Mouse (Mus musculus) gastrocnemius, postnatal 36 days (tissue): ENCODE data around the gene Adamtsl1. TPM values are rescaled to one million over a fixed set of nuclear protein-coding genes. Genes with fewer than 3 reads are reported as not detected.

Source experiments
- DNase-seq, 2 experiments: peaks; one replicate each; pipeline ENCODE4 v3.0.0; 2022
- intact Hi-C: fragments of 180-260 bp; cut with DNase I; formaldehyde crosslinking; loops from one replicate; pipeline ENCODE4 v1.15.1; 2025
- total RNA-seq, 2 experiments: library from RNA; stranded (reverse); gene quantifications; 2 replicates each; pipeline ENCODE4 v1.2.3; 2021

The Adamtsl1 gene
- total RNA-seq, 2 experiments from 2014 or later, result 3.8 to 4.2 TPM

DNA sequence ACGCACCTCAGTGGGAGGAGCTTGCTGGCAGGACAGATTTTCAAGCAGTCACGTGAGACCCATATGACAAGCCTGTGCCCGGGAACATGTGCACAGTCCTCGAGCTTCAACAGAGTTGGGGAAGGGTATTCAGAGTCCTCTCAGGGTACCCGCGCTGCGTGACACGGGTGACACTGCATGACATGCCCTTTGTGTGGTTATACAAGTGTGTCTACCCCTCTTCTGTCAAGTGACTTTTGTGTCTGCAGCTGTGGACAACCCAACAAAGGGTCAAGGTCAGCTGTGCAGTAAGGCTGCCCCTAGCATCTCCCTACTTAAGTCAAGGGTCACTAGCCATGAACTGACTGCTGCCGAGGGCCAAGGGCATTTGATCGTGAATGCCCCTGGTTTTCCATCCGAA is 912.6 kb downstream of the Adamtsl1 start:
- intact Hi-C loops, result no loop called here
- DNase-seq, result no peak

DNA sequence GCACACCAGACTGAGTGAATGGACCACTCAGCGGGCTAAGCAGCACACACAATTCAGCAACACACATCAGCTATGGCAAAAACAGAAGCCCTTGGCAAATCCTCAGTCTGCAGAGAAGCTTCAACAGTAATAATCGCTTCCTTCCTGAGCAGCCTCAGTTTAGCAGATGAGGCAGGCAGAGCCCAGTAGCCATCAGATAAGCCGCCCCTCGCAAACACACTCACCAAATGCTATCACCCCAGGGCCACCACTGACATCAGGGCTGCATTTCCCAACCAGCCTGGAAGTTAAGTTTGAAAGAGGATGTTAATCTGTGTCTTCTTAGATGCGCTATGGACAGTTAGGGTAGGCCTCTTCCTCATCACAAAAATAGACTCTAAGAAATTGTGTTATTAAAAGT is 913.3 kb downstream of the Adamtsl1 start:
- intact Hi-C loops, result no loop called here
- DNase-seq, result no peak

DNA sequence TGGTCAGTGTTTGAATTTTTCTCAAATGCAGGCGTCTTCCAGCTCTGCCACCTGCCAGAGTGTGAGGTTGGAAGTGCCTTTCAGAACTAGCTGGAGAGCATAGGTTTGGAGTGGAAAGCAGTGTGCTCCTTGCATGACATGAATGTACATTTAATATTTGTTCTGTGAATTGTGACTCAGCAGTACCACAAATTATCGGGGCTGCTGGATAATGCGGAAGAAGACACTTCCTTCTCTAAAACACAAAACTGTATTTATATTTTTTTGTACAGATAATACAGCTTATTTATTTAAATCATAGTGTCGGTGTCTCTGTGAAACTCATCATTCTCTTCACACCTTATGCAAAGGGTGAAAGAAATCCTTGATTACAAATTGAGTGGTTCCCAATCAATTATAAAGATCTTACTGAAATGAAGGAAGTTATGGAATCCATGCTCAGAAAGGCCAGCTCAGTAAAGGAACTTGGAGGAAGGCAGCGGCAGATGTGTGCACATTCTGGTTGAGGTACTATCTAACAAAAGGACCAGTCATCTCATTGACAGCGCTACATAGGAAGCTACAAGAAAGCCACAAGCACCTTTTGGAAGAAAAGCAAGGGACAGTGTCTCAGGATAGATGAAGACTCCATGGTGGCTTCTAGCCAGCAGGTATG is 914.2 kb downstream of the Adamtsl1 start:
- intact Hi-C loops, result no loop called here
- DNase-seq, result no peak

DNA sequence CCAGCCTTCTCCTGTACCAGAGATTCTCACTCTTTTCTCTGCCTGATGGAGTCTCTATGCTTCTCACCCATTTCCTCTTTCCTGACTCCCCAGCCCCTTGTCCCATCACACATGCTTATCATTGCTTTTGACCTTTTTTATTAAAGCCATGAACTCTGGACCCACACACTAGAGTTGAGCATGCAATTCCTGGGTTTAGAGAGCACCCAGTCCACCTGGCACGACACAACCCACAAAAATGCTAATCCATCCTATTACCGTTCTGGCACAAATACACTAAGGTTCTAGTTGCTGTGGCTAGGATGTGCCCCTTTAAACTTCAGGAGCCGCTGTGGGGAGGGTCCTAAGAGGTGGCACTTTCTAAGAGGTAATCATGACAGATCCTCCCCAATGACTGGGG is 921.7 kb downstream of the Adamtsl1 start:
- no peak for DNase-seq
- intact Hi-C loops, result no loop called here

DNA sequence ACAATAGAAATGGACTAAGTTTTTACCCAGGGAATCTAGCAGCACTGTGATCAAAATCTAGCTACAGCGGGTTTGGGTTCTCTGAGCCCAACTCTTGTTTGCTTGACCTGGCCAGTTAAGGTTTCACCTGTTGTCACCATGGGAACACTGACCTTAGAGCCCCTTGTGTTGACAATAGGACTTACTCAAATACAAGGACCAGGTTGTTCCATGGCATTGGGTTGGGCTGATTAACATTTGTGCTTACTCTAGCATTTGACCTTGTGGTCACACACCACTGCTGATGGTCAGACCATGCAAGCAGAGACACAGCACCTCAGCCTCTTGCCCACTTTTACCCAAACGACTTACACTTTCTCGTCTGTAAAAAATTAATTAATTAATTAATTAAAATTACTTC is 922.4 kb downstream of the Adamtsl1 start:
- DNase-seq, result no peak
- intact Hi-C loops, result no loop called here

DNA sequence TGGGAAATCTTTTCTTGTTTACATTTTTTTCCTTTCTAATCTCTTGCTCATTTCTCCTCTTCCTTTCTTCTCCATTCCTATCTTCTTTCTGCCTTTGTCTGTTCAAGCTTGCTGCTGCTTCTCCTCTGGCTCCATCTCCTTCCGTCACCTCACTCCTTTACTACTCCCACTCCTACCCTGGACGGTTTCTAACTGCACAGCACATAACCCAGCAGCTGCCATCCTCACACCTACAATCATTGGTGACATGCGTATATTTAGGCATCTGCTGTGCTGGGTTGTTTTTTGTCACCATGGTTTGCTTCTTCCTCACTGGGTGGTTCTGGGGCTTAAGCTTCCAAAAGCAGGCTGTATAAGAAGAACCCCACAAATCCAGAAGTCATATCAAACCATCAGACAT is 936.5 kb downstream of the Adamtsl1 start:
- no peak for DNase-seq
- intact Hi-C loops, result no loop called here

DNA sequence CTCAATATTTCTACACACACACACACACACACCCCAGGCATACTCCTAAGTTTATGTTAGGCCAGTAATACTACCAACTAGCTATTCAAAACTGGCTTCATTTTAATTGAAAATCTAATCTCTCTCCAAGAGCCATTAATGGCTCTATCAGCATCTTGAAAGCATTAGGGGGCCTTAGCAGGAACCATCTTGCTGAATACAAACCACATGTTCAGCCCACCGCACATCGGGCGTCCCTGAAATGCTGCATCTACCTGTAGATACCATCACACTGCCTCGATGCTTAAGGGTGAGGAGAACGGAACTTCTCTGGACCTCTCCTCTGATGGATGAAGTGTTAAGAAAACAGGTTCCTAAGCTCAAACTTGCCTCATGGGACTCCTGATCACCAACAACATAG is 950.8 kb downstream of the Adamtsl1 start:
- no peak for DNase-seq
- intact Hi-C loops, result no loop called here
